Mouse (Mus musculus) mesoderm, embryonic 11.5 days (tissue): ENCODE data around the gene Thap12.

Experiments used
- DNase-seq: peaks from one replicate; pipeline ENCODE4 v3.0.0-alpha.2; 2012; ENCODE audit warnings: low read depth, low spot score

The Thap12 gene

DNA sequence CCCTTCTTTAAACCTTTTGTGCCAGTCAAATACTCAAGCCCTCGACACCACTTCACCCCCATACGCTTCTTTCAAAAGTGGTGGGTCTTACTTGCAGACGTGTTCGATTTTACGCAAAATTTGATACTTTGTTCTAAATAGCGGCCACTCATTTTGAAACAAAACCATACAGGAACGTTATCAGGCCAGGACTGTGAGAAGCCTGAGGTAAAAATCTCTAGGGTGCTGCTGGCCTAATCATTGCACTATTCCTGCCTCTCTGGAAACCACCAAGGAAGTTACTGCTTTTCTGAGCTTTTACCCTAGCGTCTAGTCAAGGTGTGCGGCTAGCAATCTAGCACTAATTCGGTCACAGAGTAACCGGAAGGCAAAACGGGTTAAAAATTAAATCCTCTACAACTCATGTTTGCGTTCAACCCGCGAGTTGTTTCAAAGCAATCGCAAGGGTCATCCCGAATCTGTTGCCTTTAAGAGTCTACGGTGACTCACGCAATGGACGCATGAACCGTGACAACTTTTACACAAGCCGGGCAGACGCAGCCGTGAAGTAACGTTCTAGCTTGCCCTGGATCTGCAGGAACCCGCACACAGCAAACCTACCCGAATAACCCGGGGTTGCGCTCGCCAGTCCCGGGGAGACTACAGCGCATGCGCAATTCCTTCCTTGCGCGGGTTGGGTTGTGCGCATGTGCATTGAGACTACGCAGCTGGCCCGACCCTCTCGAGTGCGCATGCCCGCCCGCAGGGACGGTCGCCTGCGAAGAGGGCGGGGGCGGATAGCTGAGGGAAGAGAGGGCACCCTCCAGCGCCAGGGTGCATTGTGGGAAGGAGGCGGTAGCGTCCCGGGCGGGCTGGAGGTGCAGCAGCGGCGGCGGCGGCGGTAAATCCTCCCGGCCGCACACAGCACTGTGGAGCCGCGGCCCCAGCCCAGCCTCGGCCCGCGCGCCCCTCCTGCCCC, at the start of gene Thap12:
Thap12 (plus strand) TSS at position 821 of the 958 bp plus-strand sequence.
- DNase-seq = peak; percentile 99

DNA sequence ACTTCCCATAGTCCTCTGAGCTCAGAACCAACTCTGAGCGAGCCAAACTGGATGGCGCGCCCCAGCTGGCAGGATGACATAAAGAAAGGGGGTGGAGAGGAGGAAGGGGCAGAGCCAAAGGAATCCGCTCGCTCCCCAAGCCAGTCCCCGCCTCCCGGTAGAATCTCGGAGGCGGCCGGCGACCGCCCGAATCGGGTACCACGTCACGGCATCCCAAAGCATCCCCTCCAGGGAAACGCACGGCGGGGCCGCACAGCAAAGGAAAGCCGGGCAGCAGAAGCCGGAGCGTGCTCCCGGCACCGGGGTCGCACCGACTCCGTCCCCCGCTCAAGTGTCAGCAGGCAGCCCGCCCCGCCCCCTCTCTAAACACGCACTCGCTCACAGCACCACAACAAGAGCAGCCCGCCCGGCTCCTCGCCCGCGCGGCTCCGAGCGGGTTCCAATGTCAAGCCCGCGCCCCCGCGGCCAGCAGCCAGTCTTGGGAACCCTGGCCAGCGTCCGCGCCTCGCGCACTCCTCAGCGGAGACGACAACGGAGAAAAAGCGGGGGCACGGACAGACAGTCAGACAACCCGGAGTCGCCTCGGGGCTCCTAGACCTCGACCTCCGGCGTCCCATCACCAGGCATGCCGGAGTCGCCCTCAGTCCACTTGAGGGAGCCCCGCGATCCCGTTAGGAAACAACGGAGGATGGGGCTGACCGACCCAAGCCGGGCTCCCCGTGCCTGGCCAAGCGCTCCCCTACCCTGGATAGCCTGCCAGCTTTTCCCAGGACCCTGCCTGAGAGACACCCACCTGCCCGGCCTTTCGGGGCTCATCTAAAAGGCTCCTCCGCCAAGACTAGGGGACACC, 47.0 kb upstream of the Thap12 start:
- peak; percentile 83 for DNase-seq

DNA sequence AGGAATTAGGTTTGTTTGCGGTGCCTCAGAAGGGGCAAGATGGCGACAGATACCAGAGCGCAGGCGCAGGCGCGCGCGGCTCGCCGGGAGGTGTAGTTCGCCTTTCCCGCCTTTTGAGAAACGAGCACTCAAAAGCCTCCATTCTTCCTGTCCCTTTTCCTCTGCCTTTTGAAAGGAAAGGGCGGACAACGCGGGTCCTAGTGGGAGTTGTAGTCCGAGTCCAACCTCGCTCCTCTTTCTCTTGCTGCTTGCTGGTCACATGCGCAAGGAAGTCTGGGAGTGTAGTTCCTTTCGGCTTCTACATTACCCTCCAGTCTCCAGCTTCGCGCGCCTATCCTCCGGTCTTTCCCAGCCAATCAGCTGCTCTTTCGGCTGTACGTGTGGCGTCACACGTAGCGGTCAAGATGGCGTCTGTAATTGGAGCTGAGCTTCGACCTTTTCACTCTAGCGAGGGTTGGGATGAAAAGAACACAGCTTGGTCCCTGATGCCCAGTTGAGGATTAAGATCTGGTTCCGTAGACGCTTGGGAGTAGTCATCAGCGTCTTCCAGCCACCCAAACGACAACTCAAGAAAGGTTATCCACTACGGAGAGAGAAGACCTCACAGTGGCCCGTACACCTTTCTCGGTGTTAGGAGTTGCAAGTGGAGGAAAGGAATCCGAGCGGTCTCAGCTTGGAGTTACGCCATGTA, 46.2 kb upstream of the Thap12 start, which contains the start of gene Emsy:
Emsy (minus strand) TSS at position 253 of the 691 bp plus-strand sequence.
- DNase-seq = peak; percentile 98

DNA sequence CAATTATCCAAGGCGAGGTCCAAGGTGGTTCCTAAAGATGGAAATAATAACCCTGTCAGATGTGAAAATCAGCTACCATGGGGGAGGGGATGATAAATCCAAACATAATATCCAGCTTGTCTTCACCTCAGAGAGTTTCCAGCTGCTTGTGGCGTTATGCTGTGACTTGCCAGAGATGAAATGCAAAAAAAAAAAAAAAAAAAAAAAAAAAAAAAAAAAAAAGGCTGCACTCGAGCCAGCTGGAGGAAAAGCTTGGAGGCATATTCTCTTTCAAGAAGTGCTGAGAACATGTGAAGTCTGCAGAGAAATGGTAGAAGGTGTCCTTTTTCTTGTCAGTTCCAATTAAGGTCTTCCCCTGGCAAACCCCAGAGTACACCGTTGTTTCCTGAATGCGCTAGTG, 37.7 kb upstream of the Thap12 start:
- no peak for DNase-seq

DNA sequence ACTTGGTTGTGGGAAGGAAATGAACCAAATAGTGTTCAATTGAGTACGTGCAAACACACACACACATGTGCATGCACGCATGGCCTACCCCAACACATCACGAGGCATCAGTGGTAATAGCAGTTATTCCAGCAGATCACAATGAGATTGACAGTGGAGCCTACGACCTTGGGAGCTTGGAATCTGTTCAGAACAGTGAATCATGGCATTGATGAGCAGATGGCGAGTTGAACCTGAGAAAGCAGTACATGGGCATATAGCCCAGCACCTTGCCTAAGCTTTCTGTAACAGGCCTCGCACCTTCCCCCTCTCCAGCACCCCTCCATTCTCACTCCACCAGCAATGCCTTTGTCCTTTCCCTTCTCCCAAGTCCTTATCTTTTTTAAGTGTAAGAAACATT, 37.2 kb upstream of the Thap12 start:
- DNase-seq = no peak

DNA sequence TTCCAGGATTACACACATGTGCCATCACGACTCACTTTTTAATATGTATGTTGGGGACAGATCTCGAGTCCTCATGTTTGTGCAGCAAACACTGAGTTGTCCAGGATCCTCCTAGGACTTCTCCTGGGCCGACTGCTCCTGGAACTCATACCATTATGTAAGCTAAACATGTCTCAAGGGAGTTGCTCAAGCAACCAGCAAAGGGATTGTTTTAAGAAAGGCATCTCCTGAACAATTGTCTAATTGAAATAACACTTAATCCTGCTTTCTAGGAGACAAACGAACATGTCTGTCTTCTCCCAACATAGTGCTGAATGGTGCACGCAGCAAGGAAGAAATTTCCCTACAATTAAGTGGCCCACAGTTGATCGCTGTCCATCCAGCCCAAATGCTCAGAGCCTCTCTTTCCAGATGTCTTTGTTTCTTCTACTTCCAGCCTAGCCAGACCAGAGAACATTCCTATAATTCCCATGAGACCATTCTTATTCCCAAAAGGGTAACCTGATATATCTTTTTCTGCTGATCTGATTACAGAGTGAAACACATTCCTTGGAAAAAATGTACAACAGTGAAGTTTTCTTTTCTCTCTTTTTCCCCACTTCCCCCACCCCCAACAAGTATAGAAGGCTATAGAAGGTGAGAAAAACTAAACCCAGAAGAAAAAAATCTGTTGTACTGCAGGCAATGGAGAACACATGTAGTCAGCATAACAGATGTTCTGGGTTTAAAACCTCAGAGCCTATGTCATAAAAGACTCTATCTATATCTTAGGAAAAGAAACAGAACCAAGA, 34.8 kb upstream of the Thap12 start:
- peak; percentile 88 for DNase-seq

DNA sequence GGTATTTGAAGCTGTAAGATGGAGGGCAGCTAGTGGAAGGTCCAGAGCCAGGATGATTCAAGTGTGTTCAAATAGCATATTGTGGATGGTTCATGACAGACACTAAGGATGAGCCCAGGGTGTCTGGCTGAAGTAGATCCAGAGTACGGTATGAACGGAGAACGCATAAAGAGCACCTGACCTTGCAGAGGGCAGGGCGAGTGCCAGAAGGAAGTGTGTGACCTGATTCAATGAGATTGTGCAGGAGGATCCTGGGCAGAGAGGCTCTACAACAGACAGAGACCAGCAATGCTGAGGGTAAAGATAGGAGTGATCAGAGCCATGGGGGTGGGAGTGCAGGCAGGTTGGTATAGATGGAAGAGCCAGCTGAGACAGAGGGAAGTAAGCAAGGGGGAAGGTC, 32.1 kb upstream of the Thap12 start:
- no peak for DNase-seq

DNA sequence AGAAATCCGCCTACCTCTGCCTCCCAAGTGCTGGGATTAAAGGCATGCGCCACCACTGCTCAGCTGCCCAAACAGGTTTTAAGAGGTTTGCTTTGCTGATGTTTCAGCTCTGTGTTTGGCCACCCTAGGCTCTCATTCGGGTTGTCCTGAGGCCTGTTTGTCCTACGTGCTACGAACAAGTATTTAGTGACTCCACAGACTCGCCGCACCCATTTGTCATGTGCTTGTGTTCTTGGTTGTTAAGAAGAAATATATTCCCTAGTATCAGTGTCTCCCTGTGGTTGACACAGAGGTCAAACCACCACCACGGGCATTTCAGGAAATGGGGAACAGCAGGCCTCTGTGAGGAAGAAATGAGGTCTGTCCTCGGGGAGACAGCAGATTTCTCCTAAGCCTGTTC, 31.5 kb upstream of the Thap12 start:
- no peak for DNase-seq

DNA sequence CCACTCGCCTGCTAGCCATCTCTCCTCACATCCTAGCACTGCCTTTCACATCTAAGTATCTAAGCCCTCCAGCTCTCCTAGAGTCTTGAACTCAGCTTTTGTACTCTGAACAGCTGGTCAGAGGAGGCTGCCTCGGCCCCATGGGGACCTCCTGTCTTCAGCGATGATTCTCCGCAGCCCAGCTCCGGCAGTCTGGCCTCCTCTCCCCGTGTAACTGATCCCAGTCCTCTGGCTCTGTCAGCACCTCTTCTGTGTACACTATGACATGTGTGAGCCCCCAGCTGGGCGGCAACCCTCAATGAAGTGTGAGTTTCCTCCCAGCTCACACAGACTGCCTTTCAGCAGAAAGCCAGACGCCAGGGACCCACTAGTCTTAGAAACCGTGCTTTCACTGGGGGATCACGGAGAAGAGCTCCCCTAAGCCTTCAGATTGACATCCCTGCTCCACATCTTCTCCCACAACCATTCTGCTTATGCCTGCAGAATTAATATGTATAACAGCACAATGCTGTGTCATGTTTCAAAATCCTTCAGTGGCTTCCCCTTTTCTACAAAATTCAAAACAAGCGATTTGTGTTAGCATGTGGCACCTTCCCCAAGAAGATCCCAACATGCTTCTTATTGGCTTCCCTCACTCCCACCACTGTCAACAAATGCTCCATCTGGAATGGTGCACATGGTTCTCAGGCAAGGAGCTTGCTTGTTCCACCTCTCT, 30.5 kb upstream of the Thap12 start:
- DNase-seq = peak; percentile 64

DNA sequence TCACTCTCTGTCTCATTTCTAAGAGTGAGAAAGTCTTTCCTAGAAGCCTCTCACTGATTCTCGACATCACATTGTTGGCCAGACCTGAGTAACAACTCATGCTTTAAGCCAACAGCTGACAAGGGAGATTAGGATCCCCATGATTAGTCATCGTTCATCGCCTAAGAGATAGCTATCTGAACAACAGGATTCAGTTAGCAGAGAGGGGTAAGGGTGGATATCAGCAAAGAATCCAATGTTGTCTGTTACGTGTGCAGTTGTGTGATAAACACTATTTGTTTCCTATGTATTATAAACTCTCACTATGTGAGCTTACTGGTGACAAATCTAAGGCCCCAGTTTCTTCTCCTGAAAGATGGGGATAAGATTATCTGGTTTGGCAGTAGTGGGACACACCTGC, 28.6 kb upstream of the Thap12 start:
- no peak for DNase-seq

DNA sequence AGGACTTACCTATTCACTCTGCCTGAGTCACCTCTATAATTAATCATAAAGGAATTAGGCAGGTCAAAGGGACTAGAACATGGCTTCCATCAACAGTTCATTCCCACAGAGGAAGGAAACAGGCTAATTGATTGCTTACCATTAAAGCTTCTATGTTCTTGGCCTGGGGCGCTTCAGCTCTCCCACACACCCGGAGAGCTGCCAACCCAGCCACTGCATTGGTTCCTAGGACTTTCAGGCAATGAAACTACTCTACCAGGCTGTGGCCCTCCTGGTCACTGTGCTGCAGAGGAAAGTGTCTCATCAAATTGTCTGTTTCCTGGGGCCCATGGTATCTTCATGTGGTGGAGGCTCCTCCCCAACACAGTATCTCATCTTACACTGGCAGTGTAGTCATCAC, 25.4 kb upstream of the Thap12 start:
- DNase-seq = no peak

DNA sequence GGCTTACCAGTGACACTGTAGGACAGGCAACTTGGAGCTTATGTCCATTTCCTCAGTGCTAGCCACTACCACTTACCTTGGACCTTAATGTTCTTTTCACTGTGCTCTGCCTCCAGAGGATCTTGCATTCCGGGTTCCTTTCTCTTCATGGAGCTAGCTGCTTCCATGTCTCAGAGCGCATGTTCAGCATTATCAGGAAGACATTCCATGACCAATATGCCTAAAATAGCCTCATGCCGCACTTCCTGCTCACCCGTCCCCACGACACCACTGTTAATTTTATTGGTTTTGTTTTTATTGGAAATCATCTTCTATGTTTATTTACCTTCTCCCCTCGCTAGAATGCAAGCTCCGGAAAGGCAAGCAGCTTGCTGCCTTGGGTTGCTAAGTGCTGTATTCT, 24.5 kb upstream of the Thap12 start:
- no peak for DNase-seq

DNA sequence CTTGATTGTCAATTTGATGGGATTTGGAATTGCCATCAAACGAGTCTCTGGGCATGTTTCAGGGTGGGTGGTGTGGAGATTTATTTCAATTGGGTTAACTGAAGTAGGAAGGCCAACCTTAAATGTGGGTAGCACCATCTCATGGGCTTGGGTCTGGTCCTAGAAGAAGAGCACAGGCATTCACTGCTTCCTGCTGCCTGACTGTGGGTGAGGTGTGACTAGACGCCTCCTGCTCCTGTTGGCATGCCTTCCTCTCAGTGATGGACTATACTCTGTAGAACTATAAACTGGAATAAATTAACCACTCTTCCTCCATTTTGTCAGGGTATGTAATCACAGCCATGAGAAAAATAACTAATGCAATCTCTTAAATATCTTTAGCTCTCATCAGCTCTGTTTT, 22.2 kb upstream of the Thap12 start:
- DNase-seq = no peak

DNA sequence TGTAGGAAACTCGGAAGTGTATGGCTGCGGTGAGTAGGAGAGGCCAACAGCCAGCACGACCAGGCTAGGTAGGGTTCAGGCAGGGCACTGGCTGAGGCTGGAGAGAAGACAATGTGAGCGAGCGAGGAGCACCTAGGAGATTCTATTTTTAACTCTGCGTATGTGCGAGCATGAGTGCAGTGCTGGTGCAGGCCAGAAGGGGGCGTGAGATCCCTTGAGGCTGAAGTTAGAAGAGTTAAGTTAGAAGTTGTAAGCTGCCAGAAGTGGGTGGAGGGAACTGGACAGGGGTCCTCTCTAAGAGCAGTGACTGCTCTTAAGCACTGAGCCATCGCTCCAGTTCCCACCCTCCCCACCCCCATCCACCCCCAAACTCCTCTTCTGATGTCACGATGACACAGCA, 20.1 kb upstream of the Thap12 start:
- no peak for DNase-seq

DNA sequence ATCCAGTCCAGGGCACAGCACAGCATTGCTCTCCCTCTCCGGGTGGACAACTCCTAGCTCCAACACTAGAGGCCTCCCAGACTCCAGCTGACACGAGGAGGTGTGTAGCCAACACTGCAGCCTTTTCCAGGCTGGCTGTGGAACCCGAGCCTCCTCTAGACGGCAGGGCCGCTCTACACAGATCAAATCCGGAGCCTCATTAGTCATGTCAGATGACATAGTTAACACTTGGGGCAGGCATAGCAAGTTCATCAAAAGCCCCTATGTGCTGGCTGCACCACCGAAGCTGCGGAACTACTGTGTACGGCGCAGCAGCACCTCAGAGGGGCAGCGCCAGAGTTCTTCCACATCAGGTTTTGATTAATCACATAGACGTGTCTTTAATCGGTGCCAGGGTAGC, 17.0 kb upstream of the Thap12 start:
- DNase-seq = peak; percentile 65

DNA sequence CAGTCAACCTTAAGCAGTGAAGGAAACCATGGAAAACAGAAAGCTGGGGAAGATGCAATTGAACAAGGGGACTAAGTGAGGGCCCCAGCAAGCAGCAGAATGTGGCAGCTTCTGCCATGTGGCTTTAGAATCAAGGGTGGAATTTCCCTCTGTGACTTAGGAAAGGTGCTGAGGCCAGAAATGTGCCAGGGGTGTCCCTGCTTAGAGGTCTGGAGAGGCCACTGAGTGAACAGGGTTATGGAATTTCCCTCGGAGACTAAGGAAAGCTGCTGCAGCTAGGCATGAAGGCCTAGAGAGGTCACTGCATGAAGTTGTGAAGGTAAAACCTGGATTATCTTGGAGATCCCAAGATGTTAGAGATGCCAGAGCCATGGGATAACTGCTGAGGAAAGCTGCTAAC, 12.8 kb upstream of the Thap12 start:
- DNase-seq = no peak

DNA sequence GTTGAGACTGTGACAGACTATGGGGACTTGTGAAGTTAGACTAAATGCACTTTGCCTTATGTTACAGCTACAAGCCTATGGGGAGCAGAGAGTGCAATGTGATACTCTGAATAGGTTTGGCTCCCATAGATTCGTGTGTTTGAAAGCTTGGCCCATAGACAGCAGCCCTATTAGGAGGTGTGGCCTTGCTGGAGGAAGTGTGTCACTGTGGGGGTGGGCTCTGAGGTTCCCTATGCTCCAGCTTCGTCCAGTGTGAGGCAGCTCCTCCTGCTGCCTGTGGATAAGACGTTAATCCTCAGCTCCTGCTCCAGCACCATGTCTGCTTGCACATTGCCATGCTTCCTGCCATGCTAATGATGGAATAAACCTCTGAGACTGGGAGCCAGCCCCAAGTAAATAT, 12.1 kb upstream of the Thap12 start:
- no peak for DNase-seq

DNA sequence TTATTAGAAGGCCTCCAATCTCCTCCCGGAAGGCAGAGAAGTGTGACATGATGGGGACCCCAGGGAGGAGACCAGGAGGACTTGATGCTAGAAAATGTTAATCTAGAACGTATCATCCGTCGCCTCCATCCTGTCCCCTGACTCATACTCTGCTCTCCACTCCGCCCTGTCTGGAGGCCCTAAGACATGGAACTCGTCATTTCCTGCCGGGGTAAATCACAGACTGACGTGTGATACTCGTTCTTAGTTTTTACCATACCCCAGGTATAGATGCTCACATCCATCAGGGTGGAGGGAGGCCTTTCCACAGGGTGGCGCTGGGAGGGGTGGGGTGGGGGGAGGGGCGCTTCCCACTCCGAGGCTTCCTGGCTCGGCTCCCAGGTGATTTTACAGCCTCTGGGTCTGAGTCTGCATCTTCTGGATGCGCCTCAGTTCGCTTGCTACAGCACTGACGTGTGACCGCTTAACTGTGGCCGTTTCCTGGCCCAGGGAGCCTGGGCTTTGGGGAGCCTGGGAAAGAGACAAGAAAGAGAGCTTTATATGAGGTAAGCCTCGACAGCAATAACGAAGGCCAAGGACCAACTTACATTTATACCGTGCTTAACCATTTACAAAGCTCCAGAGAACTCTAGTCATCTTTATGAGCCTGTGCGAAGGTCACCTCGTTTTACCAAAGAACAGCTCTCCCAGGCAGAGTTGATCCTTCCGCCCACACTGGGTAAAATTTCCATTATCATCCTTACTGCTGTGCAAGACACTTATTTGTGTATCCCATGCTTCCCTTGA, 9.9 kb upstream of the Thap12 start:
- no peak for DNase-seq

DNA sequence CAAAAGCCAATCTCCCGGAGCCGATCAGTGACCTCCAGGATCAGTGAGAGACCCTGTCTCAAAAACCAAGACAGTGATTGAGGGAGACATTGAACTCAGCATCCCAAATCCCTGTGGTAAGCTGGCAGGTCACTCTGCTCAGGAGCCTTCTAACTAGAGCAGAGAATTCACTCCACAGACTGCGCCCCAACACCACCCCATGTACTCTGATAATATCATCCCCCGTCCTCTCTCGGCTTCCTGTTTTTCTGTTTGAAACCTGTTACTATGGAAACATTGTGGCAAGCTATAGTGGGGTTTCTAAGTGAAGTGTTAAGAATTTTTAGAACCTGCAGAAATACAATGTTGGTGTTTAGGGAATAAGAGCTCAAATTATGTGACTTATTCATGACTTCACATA, 8.9 kb upstream of the Thap12 start:
- DNase-seq = no peak

DNA sequence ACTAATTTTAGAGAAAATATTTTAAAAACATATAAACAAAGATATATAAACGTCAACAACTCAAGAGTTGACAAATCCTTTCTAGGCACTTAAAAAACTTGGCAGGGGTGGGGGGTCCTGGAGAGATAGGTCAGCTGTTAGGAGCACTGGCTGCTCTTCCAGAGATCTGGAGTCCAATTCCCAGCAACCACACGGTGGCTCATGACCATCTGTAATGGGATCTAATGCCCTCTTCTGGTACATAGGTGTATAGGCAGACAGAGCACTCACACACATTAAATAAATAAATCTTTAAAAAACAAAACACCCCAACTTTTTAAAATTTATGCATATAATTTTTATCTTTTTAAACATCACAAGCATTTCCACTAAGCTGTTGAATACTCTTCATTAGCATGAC, 5.4 kb upstream of the Thap12 start:
- DNase-seq = no peak
